Mouse (Mus musculus) stomach, postnatal 0 days (tissue): Measurements from ENCODE around the gene Prop1.

Experiments
- CTCF ChIP-seq: IDR thresholded peaks from 2 replicates; pipeline ENCODE4 v1.5.1; 2016; ENCODE audit warnings: antibody characterized with exemption, low read depth, mild to moderate bottlenecking, moderate library complexity
- EP300 ChIP-seq: optimal IDR thresholded peaks from 2 replicates; pipeline ENCODE3; 2016; ENCODE audit warnings: antibody characterized with exemption

- no peak for TF ChIP-seq CTCF
- TF ChIP-seq EP300: no peak
Measured at GRCm38 (mm10) chr11:50953665-50954064, at the start of gene Prop1.
